Mouse (Mus musculus): ENCODE data around the gene Spred3. TPM values are rescaled to one million over a fixed set of nuclear protein-coding genes. Genes with fewer than 3 reads are reported as not detected.
"Not testable (repeated sequence)": the region's sequence is repeated elsewhere in the genome, so short reads cannot be mapped to it uniquely, and the experiment has no call there.

Gene Spred3
- polyA plus RNA-seq, 1 experiment from 2014 or later = 5.6 TPM

DNA sequence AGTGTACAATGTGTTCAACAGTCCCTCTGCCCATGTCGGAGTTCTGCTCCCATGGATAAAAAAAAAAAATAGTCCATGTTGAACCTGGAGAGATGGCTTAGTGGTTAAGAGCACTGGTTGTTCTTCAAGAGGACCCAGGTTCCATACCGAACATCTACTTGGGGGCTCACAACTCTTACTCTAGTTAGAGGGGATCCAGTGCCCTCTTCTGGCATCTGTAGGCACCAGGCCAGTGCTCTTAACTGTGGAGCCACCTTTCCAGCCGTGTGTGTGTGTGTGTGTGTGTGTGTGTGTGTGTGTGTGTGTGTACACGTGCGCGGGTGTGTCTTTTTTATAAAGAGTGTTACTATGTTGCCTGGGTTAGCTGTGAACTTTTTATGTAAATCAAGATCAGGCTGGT is 32.4 kb upstream of the Spred3 start:
- DNase-seq (ENCODE audit: low spot score) (no peak), ATAC-seq (ENCODE audit: insufficient read depth, low FRiP score, low TSS enrichment) (no peak)
- Histone ChIP-seq H3K4me2 (ENCODE audit: low read depth) (no peak overlapping the region), H3K9ac (ENCODE audit: low read length) (no peak overlapping the region), H3K4me3 (ENCODE audit: low read depth, low read length) (no peak overlapping the region), H3K4me1 (ENCODE audit: control insufficient read depth, insufficient read depth, low read length) (no peaks in the 10 kb centered on the region), H3K27me3 (ENCODE audit: control insufficient read depth, insufficient read depth, low read length) (no peaks in the 10 kb centered on the region), H3K27ac (ENCODE audit: low read depth, low read length) (no peak overlapping the region), H3K36me3 (ENCODE audit: control insufficient read depth, insufficient read depth, low read length) (no peaks in the 10 kb centered on the region), H3K9me3 (ENCODE audit: control insufficient read depth, low read length) (no peaks in the 10 kb centered on the region)
- WGBS = 84% methylated on average over 6 of the region's 6 CpGs

DNA sequence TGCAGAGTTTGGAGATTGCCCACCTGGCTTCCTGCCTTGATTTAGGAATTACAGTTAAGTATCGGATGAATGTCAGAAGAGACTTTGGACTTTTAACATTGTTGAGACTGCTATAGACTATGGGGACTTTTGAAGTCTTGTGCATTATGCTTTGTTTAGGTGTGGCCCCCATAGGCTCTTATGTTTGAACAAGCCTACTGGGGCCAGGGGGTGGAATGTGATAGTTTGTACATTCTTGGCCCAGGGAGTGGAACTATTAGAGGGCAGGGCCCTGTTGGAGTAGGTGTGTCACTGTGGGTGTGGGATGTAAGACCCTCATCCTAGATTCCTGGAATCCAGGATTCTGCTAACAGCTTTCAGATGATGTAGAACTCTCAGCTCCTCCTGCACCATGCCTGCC is 24.0 kb upstream of the Spred3 start:
- H3K27me3 ChIP-seq (ENCODE audit: control insufficient read depth, insufficient read depth, low read length); H3K4me2 ChIP-seq (ENCODE audit: low read depth); H3K4me1 ChIP-seq (ENCODE audit: control insufficient read depth, insufficient read depth, low read length); ATAC-seq (ENCODE audit: insufficient read depth, low FRiP score, low TSS enrichment); H3K9me3 ChIP-seq (ENCODE audit: control insufficient read depth, low read length); H3K4me3 ChIP-seq (ENCODE audit: low read depth, low read length); H3K27ac ChIP-seq (ENCODE audit: low read depth, low read length); H3K36me3 ChIP-seq (ENCODE audit: control insufficient read depth, insufficient read depth, low read length); H3K9ac ChIP-seq (ENCODE audit: low read length); DNase-seq (ENCODE audit: low spot score): not testable (repeated sequence)
- 93% methylated on average over 1 of the region's 1 CpGs for WGBS

DNA sequence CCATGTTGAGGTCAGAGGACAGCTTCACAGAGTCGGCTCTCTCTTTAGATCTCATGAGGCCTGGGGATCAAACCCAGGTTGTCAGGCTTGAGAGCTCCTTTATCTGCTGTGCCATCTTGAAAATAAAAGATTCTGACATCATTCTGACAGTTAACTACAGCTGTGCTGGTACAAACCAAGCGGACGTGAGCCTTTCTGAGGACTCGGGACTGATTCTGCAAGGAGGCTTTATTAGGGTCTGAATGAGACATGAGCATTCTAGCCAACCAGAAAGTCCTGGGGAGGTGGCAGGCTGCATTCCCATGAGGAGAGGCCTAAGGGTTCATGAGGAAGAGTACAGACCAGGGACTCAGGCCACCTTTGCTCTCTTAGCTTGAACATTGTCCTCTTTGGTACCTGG is 11.1 kb upstream of the Spred3 start:
- H3K27me3 ChIP-seq (ENCODE audit: control insufficient read depth, insufficient read depth, low read length); H3K27ac ChIP-seq (ENCODE audit: low read depth, low read length); ATAC-seq (ENCODE audit: insufficient read depth, low FRiP score, low TSS enrichment); DNase-seq (ENCODE audit: low spot score); H3K4me3 ChIP-seq (ENCODE audit: low read depth, low read length); H3K4me2 ChIP-seq (ENCODE audit: low read depth); H3K9me3 ChIP-seq (ENCODE audit: control insufficient read depth, low read length); H3K9ac ChIP-seq (ENCODE audit: low read length); H3K36me3 ChIP-seq (ENCODE audit: control insufficient read depth, insufficient read depth, low read length): not testable (repeated sequence)
- H3K4me1 ChIP-seq (ENCODE audit: control insufficient read depth, insufficient read depth, low read length) = peaks cover 12% of the 10 kb centered on the region
- WGBS = 90% methylated on average over 4 of the region's 4 CpGs

DNA sequence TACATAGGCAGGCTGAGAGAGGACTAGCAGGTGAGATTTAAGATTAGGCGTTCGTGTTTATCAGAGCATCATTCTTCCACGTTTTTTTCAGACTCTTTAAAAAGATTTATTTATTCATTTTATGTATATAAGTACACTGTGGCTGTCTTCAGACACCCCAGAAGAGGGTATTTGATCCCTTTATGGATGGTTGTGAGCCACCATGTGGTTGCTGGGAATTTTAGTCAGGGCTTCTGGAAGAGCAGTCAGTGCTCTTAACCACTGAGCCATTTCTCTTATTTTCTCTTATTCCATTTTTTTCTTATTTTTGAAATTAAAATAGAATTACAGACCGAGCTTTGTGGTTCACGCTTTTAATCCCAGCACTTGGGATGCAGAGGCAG is 10.6 kb upstream of the Spred3 start:
- 45% methylated on average over 5 of the region's 5 CpGs for WGBS
- no peaks in the 10 kb centered on the region for H3K27me3 ChIP-seq (ENCODE audit: control insufficient read depth, insufficient read depth, low read length)
- H3K36me3 ChIP-seq (ENCODE audit: control insufficient read depth, insufficient read depth, low read length) = peaks cover 1% of the 10 kb centered on the region; the same call in 1 of the 2 replicates
- no peaks in the 10 kb centered on the region for H3K9me3 ChIP-seq (ENCODE audit: control insufficient read depth, low read length)
- H3K9ac ChIP-seq (ENCODE audit: low read length) = no peak overlapping the region
- H3K4me3 ChIP-seq (ENCODE audit: low read depth, low read length) = peak overlapping the region; percentile 81
- peak overlapping the region; percentile 12 for H3K4me2 ChIP-seq (ENCODE audit: low read depth)
- 0 out of 2 replicates have a peak, but pooled peaks have one; percentile 20 for ATAC-seq (ENCODE audit: insufficient read depth, low FRiP score, low TSS enrichment)
- peaks cover 12% of the 10 kb centered on the region for H3K4me1 ChIP-seq (ENCODE audit: control insufficient read depth, insufficient read depth, low read length)
- no peak for DNase-seq (ENCODE audit: low spot score)
- H3K27ac ChIP-seq (ENCODE audit: low read depth, low read length) = no peak overlapping the region

DNA sequence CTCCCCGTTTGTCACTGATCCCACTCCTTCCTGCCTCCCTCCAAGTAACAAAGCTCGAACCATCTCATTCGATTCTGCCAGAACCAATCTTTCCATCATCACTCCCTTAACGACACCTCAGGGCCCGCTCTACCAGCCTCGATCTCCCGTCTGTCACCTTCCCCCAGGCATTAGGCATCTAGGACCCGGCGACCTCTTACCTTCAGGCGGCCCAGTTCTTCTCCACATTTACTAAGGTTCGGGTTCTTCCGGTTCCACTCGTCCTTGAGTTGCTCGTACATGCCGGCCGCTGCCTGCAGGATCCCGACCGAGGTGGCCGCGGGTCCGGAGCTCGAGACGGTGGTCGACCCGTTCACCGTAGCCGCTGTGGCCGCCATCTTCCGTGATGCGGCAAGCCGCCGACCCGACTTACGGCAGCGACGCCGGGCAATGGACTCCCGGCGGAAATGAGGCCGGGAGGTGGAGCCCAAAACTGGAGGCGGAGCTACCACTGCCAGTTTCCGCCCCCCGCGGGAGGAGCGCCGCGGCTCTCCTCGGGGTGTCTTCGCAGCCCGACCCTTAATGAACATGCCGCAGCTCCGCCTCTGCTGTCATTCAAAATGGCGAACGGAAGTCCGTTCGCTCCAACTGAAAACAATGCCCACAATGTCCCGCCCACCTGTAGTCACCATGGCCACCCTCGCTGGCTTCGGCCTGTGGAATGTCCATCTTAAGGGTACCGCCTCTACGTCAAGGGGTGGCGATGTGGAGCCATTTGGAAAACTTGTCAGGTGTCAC is 10.1 kb upstream of the Spred3 start, which contains the start of gene Psmd8:
Psmd8 (minus strand) TSS at position 625 of the 777 bp plus-strand sequence.
- peaks cover 12% of the 10 kb centered on the region for H3K4me1 ChIP-seq (ENCODE audit: control insufficient read depth, insufficient read depth, low read length)
- DNase-seq (ENCODE audit: low spot score) = peak; percentile 98
- H3K9ac ChIP-seq (ENCODE audit: low read length) = peak within 1 kb of the TSS; percentile 80
- under 1% methylated on average over 62 of the region's 62 CpGs for WGBS
- ATAC-seq (ENCODE audit: insufficient read depth, low FRiP score, low TSS enrichment) = peak; percentile 93
- H3K36me3 ChIP-seq (ENCODE audit: control insufficient read depth, insufficient read depth, low read length) = peaks cover 3% of the 10 kb centered on the region; the same call in 1 of the 2 replicates
- 0 out of 2 replicates have a peak within 1 kb of the TSS, but pooled peaks have one; percentile 30 for H3K27ac ChIP-seq (ENCODE audit: low read depth, low read length)
- no peaks in the 10 kb centered on the region for H3K9me3 ChIP-seq (ENCODE audit: control insufficient read depth, low read length)
- H3K27me3 ChIP-seq (ENCODE audit: control insufficient read depth, insufficient read depth, low read length) = no peaks in the 10 kb centered on the region
- H3K4me3 ChIP-seq (ENCODE audit: low read depth, low read length) = peak within 1 kb of the TSS; percentile 81
- peak within 1 kb of the TSS; percentile 80 for H3K4me2 ChIP-seq (ENCODE audit: low read depth)

DNA sequence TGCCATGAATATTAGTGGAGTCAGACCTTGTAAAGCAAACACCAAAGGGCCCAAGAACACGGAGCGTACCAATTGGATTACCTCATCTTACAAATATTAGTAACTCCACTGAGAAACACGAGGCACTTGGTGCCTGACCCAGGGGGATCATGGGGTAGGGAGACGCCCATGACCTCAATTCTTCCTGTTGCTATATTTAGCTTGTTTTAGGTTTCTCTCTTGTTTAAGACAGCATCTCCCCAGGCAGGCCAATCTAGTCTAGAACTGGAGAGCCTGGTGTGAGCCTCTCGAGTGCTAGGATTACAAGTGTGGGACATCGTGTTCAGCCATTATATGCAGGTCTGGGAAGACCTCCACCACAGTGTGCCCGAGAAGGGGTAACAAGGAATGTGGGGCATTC is 9.1 kb upstream of the Spred3 start:
- Histone ChIP-seq H3K4me1 (ENCODE audit: control insufficient read depth, insufficient read depth, low read length) (peaks cover 12% of the 10 kb centered on the region), H3K36me3 (ENCODE audit: control insufficient read depth, insufficient read depth, low read length) (peaks cover 13% of the 10 kb centered on the region), H3K27me3 (ENCODE audit: control insufficient read depth, insufficient read depth, low read length) (peaks cover 3% of the 10 kb centered on the region; the same call in 1 of the 2 replicates), H3K4me2 (ENCODE audit: low read depth) (peak overlapping the region; percentile 80), H3K9me3 (ENCODE audit: control insufficient read depth, low read length) (no peaks in the 10 kb centered on the region), H3K4me3 (ENCODE audit: low read depth, low read length) (peak overlapping the region; percentile 81), H3K9ac (ENCODE audit: low read length) (no peak overlapping the region), H3K27ac (ENCODE audit: low read depth, low read length) (no peak overlapping the region)
- DNase-seq (ENCODE audit: low spot score) = no peak
- no peak for ATAC-seq (ENCODE audit: insufficient read depth, low FRiP score, low TSS enrichment)
- 61% methylated on average over 7 of the region's 7 CpGs for WGBS

DNA sequence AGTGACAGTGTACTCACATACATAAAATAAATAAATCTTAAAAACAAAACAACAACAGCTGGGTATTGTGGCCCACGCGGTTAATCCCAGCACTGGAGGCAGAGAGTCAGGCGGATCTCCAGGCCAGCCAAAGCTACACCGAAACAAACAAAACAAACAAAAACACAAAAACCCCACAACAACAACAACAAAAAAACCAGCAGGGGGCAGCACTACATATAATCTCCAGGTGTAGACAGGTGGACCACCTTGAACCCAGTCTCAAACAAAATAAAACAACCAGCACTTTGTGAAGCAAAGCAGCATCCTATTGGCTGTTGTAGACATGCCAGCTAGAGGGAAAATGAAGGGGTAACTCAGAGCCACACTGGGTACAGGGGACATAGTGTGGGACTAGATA is 7.9 kb upstream of the Spred3 start:
- WGBS = 94% methylated on average over 4 of the region's 4 CpGs
- peaks cover 12% of the 10 kb centered on the region for H3K4me1 ChIP-seq (ENCODE audit: control insufficient read depth, insufficient read depth, low read length)
- H3K27me3 ChIP-seq (ENCODE audit: control insufficient read depth, insufficient read depth, low read length) = peaks cover 12% of the 10 kb centered on the region
- ATAC-seq (ENCODE audit: insufficient read depth, low FRiP score, low TSS enrichment) = no peak
- H3K4me3 ChIP-seq (ENCODE audit: low read depth, low read length) = no peak overlapping the region
- no peak overlapping the region for H3K4me2 ChIP-seq (ENCODE audit: low read depth)
- no peak overlapping the region for H3K9ac ChIP-seq (ENCODE audit: low read length)
- DNase-seq (ENCODE audit: low spot score) = no peak
- no peaks in the 10 kb centered on the region for H3K9me3 ChIP-seq (ENCODE audit: control insufficient read depth, low read length)
- H3K27ac ChIP-seq (ENCODE audit: low read depth, low read length) = no peak overlapping the region
- peaks cover 19% of the 10 kb centered on the region for H3K36me3 ChIP-seq (ENCODE audit: control insufficient read depth, insufficient read depth, low read length)

DNA sequence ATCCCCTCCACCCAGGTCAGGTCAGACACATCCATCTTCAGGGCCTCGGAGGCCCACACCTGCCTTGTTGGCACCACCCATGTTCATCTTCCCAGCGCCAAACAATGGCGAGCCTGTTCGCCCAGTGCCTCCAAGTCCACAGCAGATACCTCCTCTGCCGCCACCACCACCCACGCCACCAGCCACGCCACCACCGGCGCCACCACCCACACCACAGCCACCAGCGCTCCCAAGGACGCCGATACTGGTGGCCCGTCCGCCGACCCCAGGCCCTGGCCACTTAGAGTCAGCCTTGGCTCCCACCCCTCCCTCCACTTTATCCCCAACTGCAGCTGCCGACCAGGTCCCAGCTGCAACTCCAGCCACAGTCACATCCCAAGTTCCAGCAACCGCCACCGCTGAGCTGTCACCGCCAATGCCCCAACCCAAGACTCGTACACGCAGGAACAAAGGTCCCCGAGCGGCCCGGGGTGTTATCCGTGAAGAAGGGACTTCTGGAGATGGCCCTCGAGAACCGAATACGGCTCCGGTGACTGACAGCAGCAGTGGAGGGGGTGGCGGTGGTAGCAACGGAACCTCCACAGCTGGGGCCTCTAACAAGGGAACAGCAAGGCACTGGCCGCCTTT is 2.3 kb upstream of the Spred3 start:
- H3K4me1 ChIP-seq (ENCODE audit: control insufficient read depth, insufficient read depth, low read length) = peaks cover 16% of the 10 kb centered on the region
- H3K9ac ChIP-seq (ENCODE audit: low read length) = no peak overlapping the region
- peak overlapping the region; percentile 10; the same call in 1 of the 2 replicates for H3K4me3 ChIP-seq (ENCODE audit: low read depth, low read length)
- H3K9me3 ChIP-seq (ENCODE audit: control insufficient read depth, low read length) = no peaks in the 10 kb centered on the region
- peaks cover 19% of the 10 kb centered on the region for H3K36me3 ChIP-seq (ENCODE audit: control insufficient read depth, insufficient read depth, low read length)
- no peak overlapping the region for H3K4me2 ChIP-seq (ENCODE audit: low read depth)
- DNase-seq (ENCODE audit: low spot score) (no peak), ATAC-seq (ENCODE audit: insufficient read depth, low FRiP score, low TSS enrichment) (no peak)
- 29% methylated on average over 28 of the region's 32 CpGs for WGBS
- H3K27me3 ChIP-seq (ENCODE audit: control insufficient read depth, insufficient read depth, low read length) = peaks cover 36% of the 10 kb centered on the region
- H3K27ac ChIP-seq (ENCODE audit: low read depth, low read length) = no peak overlapping the region

Data from neural tube, embryonic 11.5 days (tissue).